Mouse (Mus musculus): Measurements from ENCODE around the gene Bri3. TPM values are rescaled to one million over a fixed set of nuclear protein-coding genes. Genes with fewer than 3 reads are reported as not detected.
"Not testable (repeated sequence)": the region's sequence is repeated elsewhere in the genome, so short reads cannot be mapped to it uniquely, and the experiment has no call there.

Bri3 gene
- total RNA-seq, 2 experiments from 2014 or later: 149 to 160 TPM

DNA sequence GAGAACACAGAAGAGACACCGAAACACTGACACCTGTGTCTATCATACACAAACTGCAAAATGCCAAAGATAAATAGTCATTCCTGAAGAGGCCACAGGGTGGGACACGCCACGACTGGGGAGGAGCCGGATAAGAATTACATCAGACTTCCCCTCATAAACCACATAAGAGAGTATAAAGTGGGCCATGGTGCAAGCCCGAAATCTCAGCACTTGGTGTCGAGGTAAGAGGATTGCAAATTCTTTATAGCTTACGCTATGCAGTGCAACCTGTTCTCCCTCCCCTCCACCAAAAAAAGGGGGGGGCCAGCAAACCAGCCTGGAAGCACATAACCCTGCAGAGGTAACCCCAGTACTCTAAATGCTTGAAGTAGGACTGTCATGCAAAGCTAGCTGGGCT, 50.7 kb downstream of the Bri3 start:
- DNase-seq: no peak

- DNase-seq: no peak
Measured at GRCm38 (mm10) chr5:144295357-144295756, 51.1 kb downstream of the Bri3 start.

DNA sequence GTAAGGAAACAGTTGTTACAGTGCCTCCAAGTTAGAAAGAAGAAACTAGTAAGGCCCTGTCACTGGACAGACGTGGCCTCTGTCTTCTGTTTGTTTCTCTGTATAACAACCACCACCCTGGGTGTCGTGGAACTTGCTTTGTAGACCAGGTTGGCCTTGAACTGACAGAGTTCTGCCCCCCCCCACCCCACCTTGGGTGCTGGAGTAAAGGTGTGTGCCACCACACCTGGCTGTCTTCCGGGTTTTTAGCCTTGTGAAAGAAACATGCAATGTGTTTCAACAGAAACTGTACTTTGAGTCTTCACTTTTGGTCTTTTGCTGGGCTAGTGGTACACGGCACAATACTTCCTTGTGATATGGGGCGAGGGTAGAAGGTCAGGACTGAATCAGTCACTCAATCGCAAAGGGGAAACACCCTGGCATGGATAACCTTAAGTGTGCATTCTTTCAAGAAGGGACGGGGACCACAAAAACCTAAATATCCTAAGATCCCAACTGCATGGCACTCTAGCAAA, 51.9 kb downstream of the Bri3 start:
- no peak for DNase-seq

DNA sequence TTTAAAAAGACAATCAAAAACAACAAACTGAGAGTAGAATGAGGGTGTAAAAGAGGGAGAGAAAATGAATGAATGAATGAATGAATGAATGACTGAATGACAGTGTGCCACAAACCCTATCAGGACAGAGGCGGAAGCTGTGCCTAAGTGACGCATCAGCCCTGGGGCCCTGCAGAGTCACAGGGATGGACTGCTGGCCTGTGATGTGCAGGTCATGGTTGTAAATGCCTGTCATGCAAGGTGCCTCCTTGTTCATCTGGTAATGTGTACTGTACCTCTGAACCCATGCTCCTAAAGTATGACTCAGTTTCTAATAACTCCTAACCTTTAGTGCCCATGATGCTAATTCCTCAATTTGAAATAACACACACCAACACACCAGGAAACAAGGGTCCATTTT, 58.8 kb downstream of the Bri3 start:
- no peak for DNase-seq

- DNase-seq: no peak
Measured at GRCm38 (mm10) chr5:144308929-144309328, 64.7 kb downstream of the Bri3 start.

GRCm38 (mm10) chr5:144312183-144312582, 67.9 kb downstream of the Bri3 start:
- DNase-seq: no peak

DNA sequence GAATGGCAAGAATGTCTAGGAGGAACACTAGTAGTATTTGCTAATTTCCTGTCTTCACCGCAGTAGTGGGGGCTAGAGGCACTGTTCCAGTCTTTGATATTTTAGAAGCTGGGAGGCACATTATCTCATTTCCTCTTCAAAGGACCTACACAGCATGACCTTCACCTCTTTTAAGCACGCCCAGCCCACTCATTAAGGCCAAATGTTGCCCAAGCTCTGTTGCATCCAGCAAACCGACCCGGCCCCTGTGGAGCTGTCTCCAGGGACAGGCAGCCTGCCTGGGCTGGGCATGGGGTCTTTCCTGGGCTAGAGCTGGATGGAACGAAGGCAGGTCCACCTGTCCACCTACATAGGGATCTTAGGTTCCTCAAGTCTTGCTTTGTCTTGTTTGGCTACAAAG, 69.1 kb downstream of the Bri3 start:
- DNase-seq: no peak

- no peak for DNase-seq
Measured at GRCm38 (mm10) chr5:144314731-144315494, 70.7 kb downstream of the Bri3 start.

GRCm38 (mm10) chr5:144316442-144316841, 72.2 kb downstream of the Bri3 start:
- no peak for DNase-seq

- DNase-seq: no peak
Measured at GRCm38 (mm10) chr5:144317426-144317825, 73.2 kb downstream of the Bri3 start.

- DNase-seq: no peak
Measured at GRCm38 (mm10) chr5:144318286-144318685, 74.0 kb downstream of the Bri3 start.

DNA sequence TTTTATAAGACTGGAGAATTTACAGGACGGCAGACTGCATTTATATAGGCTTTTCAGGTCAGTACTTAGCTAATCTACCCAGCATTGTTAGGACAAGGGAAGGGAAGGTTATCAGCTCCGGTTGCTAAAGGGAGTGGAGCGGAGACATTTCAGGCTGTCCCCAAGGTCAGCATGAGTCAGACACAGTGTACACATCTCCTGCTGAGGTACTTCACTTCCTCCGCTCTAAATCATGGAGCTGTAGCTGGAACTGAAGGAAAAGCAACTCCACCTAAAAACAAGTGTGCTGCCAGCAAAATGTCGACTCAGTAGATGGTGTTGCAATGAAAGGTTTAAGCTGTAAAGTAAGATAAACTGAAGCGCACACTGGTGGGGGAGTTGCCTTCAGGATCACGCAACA, 77.4 kb downstream of the Bri3 start:
- DNase-seq: peak; percentile 34 to 52

- DNase-seq: no peak
Measured at GRCm38 (mm10) chr5:144322717-144323116, 78.5 kb downstream of the Bri3 start.

DNA sequence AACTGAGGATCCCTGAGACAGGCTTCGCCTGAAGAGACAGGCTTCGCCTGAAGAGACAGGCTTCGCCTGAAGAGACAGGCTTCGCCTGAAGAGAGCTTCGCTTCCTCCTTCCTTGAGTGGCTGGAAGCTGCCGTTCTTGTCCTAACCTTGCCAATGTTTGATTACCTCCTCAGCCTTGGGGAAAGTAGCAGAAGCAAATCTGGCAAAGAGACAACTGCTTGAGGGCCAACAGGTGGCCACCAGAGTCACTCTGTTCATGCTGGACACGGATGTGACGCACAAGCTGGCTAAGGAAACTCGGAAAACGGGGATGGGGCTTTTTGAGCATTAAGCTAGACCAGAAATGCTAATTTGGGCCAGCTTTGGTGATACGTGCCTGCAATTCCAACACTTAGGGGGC, 89.8 kb downstream of the Bri3 start:
- DNase-seq: no peak

GRCm38 (mm10) chr5:144335357-144335756, 91.1 kb downstream of the Bri3 start:
- not testable (repeated sequence) for DNase-seq

DNA sequence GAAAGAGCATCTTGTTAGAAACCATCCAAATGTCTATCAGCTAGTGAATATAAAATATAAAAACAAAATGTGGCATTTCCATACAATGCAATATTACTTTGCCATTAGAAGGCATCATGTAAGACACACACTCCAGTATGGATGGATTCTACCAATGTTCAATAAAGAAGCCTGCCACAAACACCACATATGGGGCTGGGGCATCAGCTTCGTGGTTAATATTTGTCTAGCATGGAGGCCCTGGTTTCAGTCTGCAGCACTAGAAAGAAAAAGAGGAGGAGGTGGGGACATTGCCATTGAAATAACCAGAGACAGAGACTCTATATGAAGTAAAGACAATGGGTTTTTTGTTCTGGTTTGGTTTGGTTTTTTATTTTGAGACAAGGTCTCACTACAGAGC, 94.5 kb downstream of the Bri3 start:
- DNase-seq: no peak

GRCm38 (mm10) chr5:144341085-144341484, 96.8 kb downstream of the Bri3 start:
- DNase-seq: no peak

DNA sequence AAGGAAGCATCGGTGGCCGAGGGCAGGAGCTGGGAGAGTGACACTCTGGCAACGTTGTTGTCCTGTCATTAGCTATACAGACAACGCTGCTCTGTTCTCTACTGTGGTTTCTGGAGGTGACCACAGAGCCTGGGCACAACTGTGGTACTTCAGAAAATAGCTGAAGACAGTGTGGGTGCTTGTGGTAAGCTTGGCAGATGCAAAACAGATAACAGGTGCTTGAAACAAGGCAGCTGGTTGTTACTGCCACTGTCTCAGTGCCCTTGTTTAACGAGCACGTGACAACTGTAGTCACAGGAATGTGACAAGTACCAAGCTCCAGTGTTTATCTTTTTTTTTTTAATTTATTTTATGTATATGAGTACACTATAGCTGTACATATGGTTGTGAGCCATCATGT, 100.4 kb downstream of the Bri3 start:
- DNase-seq: no peak

- DNase-seq: no peak
Measured at GRCm38 (mm10) chr5:144351185-144351584, 106.9 kb downstream of the Bri3 start.

- DNase-seq: no peak
Measured at GRCm38 (mm10) chr5:144352250-144353047, 108.2 kb downstream of the Bri3 start.

GRCm38 (mm10) chr5:144356776-144357455, 112.7 kb downstream of the Bri3 start:
- no peak for DNase-seq

DNA sequence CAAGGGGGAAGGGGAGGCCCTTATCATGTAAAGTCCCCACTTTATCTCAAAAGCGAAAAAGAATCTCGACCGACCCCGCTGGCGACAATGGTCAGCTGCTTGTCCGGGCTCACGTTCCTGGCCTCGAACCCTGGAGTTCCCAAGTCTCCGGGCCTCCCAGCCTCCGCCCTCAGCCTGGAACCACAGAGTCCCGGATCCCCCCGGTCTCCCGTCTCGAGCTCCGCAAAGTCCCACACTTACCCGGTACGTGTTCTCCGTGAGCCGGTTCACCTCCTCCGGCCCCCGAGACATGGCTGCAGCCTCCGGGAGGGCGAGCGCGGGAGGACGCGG, 113.3 kb downstream of the Bri3 start:
- no peak for DNase-seq
